Mouse (Mus musculus): ENCODE data around the gene Cd19.
"Not testable (repeated sequence)": the region's sequence is repeated elsewhere in the genome, so short reads cannot be mapped to it uniquely, and the experiment has no call there.

Cd19 gene

DNA sequence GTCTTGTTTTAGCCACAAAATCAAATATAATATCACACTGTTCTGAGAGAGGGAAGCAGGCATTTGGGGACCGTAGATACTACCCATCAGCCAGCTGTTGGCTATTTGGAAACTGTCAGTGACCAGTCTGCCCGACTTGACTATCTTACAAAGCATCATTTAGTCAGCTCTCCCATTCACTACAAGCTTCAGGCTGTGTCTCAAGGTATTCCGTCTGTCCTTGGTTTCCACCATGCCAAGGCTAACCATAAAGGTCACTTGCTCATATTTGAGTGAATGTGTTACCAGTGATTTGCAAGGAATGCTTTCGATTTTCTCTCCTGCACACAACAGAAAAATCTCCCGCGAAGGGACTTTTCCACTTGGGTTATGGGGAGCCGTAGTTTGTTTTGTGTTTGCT is 20.0 kb upstream of the Cd19 start:
- DNase-seq (ENCODE audit: low spot score), result no peak

DNA sequence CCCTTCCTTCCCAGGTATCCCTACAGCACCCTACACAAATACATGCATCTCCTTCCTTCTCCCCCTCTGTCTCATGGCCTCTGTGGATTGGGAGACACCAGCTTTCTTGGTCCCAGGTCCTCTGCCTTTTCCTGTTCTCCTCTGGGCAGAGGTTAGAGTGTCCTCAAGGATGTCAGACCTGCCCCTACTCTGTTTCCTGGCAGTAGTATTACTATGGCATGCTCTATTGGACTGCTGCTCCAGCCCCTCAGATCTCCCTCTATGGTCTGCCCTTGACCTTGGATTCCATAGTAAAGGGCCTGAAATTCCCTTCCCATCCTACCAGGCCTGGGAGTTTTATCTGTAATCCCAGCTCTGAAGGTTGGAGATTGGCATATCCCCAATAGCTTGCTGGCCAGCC is 15.5 kb upstream of the Cd19 start:
- no peak for DNase-seq (ENCODE audit: low spot score)

GRCm38 (mm10) chr7:126429503-126429898 is 14.8 kb upstream of the Cd19 start:
- no peak for DNase-seq (ENCODE audit: low spot score)

GRCm38 (mm10) chr7:126428631-126429502 is 14.2 kb upstream of the Cd19 start, which contains the start of gene Rabep2:
Gene Rabep2, plus strand, starts transcription at chr7:126428759.
- DNase-seq (ENCODE audit: low spot score), result peak; percentile 88

DNA sequence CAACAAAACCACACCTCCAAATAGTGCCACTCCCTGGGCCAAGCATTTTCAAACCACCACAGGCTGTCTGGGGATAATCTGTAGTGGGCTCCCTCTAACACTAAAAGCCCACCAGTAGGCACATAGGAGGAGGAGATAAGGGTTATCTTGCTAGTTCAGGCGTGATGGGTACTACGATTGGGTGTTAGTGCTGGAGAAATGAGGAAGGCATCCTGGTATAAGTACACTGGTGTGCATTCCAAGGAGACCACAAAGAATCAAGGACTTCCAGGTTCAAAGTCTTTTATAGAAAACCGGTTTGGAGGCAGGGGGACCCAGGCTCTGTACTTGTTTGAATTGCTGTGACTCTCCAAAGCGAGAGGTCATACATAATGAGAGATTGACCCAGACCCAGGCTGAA is 13.5 kb upstream of the Cd19 start:
- DNase-seq (ENCODE audit: low spot score), result no peak

DNA sequence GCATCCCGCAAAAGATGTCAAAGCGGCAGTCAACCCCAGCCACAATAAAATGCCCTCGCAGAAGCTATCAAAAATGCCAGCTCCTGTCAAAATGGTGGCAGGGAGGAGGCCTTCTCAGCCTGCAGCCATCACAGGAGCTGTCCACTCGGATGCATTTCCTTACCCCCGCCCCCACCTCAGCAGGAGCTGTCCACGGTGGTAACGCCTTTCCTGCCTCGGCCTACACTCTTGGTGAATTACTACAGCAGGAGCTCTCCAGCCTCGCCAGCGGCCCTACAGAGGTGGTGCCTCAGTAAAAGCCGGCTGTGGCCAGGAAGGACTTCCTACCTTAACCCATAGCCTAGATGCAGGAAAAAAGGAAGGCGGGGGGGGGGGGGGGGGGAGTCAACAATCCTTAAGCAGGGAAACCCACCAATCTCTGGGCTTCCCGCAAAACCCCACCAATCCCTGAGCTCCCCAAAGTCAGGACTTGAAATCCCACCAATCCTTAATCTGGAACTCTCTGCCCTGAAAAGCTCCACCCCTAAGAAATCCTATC is 12.7 kb upstream of the Cd19 start:
- DNase-seq (ENCODE audit: low spot score), result no peak

DNA sequence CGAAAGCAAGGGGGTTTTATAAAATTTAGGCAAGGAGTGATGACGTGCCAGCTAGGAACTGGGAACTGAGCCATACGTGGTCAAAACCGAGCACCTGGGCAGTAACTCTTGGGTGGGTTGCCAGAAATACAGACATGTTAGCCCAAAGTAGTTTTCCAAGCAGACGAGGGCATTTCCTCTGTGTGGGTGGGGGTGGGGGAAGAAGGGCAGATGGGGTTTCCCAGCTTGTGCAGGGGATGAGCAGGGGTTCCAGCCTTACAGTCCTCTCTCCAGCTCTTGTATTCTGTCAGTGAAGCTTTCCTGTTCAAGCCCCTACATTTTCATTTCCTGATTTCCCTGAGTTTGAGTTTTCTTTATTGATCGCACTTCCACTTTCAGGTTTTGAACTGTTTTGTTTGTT is 9.5 kb upstream of the Cd19 start:
- DNase-seq (ENCODE audit: low spot score), result no peak

GRCm38 (mm10) chr7:126421756-126422155 is 7.1 kb upstream of the Cd19 start:
- no peak for DNase-seq (ENCODE audit: low spot score)

DNA sequence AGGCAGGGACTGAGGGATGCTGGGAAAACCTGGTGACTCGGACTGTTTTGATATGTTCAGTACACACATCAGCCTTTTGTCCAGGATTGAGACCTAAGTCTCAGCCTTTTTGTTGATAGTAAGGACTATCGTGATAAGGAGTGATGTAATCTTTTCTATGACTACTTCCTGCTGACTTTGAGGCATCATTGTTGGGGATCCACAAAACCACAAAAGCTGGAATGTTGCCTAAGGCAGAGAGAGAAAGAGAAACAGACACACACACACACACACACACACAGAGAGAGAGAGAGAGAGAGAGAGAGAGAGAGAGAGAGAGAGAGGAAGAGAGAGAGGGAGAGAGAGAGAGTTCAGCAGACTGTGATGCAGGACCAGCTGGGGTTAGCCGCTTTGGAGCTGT is 3.8 kb upstream of the Cd19 start:
- no peak for DNase-seq (ENCODE audit: low spot score)

- DNase-seq (ENCODE audit: low spot score), result no peak
Observed at GRCm38 (mm10) chr7:126417606-126418005, 2.9 kb upstream of the Cd19 start.

- DNase-seq (ENCODE audit: low spot score), result no peak
Observed at GRCm38 (mm10) chr7:126417045-126417444, 2.4 kb upstream of the Cd19 start.

DNA sequence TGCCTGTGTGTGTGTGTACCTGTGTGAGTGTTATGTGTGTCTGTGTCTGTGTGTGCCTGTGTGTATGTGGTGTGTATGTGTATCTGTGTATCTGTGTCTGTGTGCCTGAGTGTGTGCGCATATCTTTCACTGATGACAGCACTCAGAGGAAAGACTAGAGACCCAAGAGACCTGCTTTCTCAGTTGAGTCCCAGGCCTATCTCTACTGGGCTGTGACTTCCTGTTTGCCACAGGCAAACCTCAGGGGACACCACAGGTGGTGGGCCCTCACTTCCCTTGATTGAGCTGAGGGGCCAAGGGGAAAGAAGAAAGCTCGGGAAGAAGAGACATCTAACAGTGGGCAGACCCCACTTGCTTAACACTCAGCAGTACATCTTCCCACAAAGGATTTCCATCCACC is 1.9 kb upstream of the Cd19 start:
- no peak for DNase-seq (ENCODE audit: low spot score)

DNA sequence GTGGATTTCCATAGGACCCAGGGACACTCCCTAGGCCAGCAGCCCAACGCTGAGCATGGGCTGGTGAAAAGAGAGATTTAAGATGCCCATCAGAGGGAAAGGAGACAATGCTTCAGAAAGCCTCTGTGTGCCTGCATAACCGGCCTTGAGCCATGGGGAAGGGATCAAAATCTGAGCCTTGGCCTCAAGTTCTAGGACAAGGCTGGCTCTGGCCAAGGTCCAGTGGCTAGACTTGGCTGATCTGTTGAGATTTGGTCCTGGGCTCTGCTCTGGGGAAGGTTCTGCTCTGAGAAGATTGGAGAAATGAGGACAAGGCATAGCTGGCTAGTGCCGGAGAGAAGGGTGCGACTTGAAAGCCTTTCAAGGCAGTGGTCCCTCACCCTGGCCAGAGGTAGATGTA is 3.6 kb downstream of the Cd19 start:
- no peak for DNase-seq (ENCODE audit: low spot score)

DNA sequence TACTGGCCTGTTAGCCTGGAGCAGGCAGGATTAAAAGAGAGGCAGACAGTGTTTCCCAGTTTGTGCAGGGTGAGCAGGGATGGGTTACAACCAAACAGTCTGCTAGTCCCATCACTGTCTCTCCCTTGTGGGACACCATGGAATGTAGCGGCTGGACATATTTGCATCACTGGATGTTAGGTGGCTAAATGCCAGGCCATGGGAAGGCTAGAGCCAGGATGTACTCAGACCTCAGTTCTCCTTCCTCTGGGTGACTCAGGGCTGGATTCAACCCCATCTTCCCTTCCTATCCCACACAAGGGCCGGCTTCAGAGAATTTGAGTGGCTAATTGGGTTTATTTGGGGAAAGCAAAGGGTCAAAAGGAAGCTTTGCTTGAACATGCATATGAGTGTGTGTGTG is 6.0 kb downstream of the Cd19 start:
- DNase-seq (ENCODE audit: low spot score), result no peak

DNA sequence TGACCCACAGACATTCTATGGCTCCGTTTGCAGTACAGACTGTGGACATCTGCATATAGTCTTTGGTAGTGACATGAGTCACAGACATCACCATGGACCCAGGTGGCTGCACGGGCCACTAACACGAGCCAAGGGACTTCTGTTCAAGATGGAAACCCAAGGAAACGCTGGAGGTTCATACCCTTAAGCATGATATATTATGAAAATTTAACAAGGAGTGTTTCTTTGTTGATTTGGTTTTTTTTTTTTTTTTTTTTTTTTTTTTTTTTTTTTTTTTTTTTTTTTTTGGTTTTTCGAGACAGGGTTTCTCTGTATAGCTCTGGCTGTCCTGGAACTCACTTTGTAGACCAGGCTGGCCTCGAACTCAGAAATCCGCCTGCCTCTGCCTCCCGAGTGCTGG is 12.2 kb downstream of the Cd19 start:
- DNase-seq (ENCODE audit: low spot score), result not testable (repeated sequence)

DNA sequence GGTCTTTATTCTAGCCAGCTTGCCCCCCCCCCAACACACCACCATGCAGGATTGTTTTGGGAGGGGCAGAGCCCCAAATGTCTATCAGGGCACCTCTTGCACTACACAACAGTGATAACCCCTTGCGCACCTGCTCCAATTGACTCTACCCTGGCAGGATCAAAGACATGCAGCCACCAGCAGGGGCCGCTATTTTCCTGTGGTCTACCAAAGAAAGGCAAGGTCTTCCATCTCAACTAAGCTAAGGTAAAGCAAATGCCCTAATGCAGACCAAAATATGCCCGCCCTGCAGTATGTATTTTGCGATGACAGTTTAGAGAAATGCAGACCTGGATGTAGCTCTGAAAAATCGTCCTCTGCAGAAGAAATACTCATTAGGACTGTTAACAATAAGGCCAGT is 15.1 kb downstream of the Cd19 start:
- peak; percentile 50 for DNase-seq (ENCODE audit: low spot score)

- no peak for DNase-seq (ENCODE audit: low spot score)
Observed at GRCm38 (mm10) chr7:126397822-126398221, 16.9 kb downstream of the Cd19 start.

DNA sequence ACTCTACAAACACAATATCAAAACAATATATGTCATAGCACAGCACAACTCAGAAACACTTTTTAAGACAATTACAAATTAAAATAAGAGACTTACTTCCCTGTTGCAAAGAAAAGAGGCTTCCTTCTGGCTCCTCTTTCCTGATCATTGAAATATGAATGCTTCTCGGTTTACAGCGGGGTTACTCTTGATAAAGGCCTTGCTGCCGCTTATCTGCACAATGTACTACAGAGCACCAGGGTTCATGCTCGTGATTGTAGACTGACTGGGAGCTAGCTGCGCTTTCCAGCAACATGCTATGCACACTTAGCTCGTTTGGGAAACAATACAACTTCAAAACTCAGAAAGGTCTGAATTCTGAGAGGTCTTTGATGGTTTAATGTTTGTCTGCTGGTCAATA is 17.5 kb downstream of the Cd19 start:
- no peak for DNase-seq (ENCODE audit: low spot score)

DNA sequence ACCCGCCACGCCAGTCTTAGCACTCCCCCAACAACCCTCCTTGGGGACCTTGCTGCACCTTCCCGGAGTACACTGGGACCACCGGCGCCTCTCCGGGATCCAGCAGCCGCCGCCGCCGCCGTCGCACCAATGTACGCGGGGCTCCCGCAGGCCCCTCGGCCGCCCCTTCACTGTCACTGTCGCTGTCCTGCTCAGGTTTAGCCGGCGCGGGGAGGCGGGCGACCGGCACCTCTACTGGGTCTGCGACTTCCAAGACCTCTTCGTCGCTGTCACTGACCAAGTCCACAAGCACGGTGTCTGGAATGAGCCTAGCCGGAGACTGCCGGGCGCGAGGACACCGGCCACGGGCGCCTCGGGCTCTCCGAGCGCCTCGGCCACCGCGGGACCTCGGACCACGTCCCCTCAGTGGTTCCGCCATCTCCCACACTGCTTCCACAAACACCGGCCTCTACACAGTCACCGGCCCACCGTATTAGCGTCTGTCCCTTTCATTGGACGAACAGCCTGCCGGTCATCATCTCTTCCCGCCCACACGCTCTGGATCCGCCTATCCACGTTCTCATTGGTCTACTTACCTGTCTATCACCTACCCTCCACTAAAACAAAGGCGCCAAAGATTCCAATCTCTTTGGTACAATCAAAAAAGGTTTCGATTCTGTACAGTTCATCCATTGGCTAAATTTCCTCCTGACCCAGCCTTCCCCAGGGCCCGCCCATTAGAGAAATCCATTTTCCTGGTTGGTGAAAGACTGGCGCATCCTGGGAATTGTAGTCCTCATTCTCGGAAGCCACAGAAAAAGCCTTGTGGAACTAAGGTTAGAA is 18.2 kb downstream of the Cd19 start, which contains the start of gene Nfatc2ip:
Nfatc2ip (minus strand) TSS at position 440 of the 822 bp plus-strand sequence.
- DNase-seq (ENCODE audit: low spot score), result peak; percentile 100

DNA sequence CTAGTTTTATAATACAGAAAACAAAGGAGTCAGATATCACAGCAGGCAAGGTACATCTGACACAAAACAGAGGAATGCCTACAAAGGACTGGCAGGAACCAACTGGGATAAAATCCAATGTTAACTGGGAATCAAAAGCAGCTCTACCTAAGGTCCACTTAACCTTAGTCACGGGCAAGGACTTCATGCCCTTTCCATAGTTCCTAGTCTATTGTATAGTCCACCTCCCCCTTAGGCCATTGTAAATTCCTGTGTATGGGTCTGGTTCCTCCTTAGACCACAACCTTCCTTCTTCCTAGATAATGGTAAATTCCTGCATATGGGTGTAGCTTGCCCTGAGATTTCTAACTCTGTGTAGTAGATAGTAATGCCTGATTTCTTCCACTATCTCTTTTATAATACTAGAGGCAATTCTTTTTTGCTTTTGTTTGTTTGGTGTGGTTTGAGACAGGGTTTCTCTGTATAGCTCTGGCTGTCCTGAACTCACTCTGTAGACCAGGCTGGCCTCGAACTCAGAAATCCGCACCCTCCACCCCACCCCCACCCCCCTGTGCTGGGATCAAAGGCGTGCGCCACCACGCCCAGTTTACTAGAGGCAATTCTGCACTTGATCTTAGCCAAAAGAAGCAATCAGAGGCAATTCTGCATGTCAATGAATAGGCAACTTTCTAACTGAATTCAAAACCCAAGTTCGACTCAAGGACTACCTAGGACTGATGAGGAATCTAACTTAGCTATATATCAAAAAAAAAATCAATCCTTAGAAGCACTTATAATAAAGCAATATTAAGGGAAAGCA is 22.4 kb downstream of the Cd19 start:
- not testable (repeated sequence) for DNase-seq (ENCODE audit: low spot score)

GRCm38 (mm10) chr7:126388185-126388584 is 26.5 kb downstream of the Cd19 start:
- DNase-seq (ENCODE audit: low spot score), result no peak

- no peak for DNase-seq (ENCODE audit: low spot score)
Observed at GRCm38 (mm10) chr7:126383565-126383964, 31.1 kb downstream of the Cd19 start.
